Mouse (Mus musculus): Measurements from ENCODE around the gene Zfp692. TPM values are rescaled to one million over a fixed set of nuclear protein-coding genes. Genes with fewer than 3 reads are reported as not detected.

Gene Zfp692
- total RNA-seq (2021) = 10 to 100 TPM; 20.9 to 24.2 TPM

DNA sequence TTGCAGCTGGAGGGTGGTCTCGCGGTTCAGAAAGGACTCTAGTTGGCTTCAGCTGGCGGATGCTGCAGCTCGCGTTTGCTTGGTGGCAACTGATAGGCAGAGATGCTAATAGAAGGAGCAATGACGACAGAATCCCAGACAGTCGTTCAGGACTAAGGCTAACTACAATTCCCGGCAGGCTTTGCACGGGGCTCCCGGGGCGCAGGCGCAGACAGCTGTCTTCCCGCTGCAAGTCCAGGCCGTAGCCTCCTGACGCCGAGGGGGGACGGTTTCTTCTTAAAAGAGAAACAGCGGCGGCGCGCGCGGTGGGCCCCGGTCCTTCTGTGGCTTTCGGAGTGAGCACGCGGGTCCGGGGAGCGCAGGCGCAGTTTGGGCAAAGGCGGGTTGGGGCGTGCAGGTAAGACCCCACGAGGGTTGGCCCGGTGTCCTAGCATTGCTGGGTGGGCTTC, at the start of gene Zfp692:
Gene Zfp692, plus strand, starts transcription at position 210 of the 449 bp plus-strand sequence.
- DNase-seq (ENCODE audit: low spot score in 2 of 2) = peak; percentile 96 to 99
- intact Hi-C loops (cut with DNase I) = no loop called here

DNA sequence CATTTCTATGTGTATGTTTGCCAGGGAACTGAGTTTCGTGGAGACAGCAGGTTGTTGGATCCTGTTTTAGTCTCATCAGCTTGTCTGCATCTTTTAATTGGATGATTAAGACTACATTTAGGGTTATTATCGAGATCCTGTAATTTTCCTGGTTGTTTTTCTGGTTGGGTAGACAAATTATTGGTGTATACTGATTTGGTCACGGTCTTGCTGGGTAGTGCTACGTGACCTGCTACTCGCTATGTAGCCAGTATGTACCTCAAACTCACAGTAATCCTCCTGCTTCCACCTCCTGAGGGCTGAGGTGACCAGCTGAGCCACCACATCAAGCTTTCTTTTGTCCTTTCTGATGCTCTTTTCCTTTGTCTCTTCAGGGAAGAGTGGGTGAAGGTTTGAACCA, 49.1 kb upstream of the Zfp692 start:
- DNase-seq (ENCODE audit: low spot score in 2 of 2) = no peak
- intact Hi-C loops (cut with DNase I) = no loop called here

DNA sequence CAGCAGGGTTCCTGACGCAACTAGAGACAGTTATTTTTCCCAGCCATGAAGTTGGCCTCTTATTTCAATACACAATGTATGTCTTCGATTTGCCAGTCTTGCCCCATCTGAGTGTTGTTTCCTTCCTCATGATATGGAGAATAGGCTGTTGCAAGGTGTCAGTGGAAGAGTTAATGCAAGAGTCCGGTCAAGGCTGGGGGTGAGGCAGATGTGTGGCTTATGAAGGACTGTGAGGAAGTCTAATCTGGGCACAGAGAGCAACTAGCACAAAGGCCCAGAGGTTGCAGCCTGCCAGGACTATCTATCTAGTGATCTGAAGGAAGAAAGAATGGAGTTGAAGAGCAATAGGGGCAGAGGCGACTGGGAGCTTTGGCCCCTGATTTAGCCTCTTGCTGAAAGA, 46.7 kb upstream of the Zfp692 start:
- no peak for DNase-seq (ENCODE audit: low spot score in 2 of 2)

DNA sequence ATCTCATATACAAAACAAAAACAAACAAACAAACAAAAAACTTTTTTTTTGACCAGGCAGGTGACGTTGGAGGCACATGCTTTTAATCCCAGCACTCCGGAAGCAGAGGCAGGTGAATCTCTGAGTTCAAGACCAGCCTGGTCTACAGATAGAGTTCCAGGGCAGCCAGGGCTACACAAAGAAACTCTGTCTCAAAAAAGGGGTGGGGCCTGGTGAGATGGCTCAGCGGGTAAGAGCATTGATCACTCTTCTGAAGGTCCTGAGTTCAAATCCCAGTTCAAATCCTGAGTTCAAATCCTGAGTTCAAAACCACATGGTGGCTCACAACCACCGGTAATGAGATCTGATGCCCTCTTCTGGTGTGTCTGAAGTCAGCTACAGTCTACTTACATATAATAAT, 45.0 kb upstream of the Zfp692 start:
- intact Hi-C loops (cut with DNase I) = no loop called here
- no peak for DNase-seq (ENCODE audit: low spot score in 2 of 2)

More for the DNA sequence above, 46.7 kb upstream of the Zfp692 start:
- intact Hi-C loops (cut with DNase I) = no loop called here

DNA sequence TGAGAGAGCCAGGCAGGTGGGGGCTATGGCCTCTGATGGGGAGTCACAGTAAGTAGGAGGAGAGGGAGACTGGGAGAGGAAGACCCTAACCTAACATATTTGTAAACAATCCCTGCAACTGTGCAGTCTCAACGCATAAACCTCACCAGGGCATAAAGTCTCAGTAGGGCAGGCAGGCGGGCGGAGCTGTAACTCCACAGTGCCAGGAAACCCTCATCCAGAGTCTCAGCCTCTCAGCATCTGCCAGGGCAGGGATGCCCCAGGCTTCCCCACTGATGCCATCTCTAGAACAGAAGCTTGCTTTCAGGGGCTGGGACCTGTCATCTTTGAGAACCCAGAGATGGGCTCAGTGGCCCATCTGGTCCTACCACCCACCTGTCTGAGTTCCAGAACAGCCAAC, 44.5 kb upstream of the Zfp692 start:
- no peak for DNase-seq (ENCODE audit: low spot score in 2 of 2)
- intact Hi-C loops (cut with DNase I) = no loop called here

DNA sequence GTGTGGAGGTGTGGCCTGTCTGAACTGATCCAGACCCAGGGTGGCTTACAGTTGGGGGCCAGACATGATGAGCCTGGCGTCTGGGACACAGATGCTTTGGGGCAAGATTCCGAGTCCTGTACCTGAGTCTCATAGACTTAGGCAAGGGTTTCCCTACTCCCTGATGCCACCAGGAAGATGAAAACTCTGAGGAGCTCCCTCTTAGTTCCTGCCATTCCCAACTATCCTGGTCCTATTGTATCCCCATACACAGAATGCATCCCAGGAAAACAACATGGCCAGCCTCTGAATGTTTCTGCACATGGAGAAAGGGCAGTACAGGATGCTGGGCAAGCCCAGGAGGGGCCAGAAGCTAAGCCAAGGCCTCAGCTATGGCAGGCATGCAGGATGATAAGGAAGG, 43.4 kb upstream of the Zfp692 start:
- DNase-seq (ENCODE audit: low spot score in 2 of 2) = no peak
- intact Hi-C loops (cut with DNase I) = no loop called here

DNA sequence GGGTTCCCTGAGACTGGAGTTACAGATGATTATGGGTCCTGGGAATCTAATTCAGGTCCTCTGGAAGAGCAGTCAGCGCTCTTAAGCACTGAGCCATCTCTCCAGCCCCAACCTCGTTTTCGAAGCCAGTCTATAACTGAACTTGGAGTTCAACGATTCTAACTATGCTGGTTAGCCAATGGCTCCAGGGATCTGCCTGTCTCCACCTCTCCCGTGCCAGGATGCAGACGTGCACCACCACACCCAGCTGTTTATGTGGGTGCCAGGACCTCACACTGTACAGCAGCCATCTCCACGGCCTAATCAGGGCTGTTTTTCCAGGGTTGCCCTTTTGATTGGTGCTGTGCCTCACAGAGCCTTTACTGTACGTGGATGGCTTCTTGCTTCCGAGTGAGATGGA, 42.3 kb upstream of the Zfp692 start:
- intact Hi-C loops (cut with DNase I) = no loop called here
- DNase-seq (ENCODE audit: low spot score in 2 of 2) = no peak

DNA sequence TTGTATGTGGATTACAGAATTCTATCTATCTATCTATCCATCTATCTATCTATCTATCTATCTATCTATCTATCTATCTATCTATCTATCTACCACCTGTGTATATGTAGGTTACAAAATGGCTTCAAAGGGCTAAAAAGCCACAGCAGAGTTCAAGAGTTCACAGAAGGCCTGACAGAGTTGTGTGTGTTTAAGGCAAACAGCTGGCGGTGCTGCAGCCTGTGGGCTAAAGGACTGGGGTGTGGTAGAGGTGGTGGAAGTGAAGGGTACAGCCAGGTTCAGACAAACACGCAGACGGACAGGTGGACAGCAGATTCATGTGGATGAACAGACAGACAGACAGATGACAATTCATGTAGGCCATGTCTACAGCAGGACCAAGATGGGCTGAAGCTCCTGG, 38.6 kb upstream of the Zfp692 start:
- no peak for DNase-seq (ENCODE audit: low spot score in 2 of 2)
- intact Hi-C loops (cut with DNase I) = no loop called here

DNA sequence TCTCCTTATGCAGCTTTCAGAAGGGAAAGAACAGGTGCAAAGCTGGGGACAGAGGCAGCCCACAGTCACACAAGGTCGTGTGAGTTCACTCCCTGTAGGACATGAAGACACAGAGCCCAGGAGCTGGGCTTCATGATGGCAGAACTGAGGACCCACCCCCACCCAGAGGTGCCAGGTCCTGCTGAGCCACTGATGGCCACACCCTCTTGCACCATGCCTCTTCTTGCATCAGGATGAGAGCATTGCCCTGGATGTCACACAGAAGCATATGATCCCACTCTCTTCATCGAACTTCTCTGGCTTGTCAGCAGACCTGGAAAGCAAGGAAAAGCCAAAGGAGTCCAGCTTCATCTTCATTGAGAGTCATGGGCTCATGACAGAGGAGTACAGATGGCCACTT, 32.3 kb upstream of the Zfp692 start, which contains the start of gene 4930438A08Rik:
Gene 4930438A08Rik, plus strand, starts transcription at position 228 of the 400 bp plus-strand sequence.
- no peak for DNase-seq (ENCODE audit: low spot score in 2 of 2)
- intact Hi-C loops (cut with DNase I) = loop anchor here (10.0 kb wide), 1 partner anchor 210 kb away; no protein-coding TSS in a partner anchor

DNA sequence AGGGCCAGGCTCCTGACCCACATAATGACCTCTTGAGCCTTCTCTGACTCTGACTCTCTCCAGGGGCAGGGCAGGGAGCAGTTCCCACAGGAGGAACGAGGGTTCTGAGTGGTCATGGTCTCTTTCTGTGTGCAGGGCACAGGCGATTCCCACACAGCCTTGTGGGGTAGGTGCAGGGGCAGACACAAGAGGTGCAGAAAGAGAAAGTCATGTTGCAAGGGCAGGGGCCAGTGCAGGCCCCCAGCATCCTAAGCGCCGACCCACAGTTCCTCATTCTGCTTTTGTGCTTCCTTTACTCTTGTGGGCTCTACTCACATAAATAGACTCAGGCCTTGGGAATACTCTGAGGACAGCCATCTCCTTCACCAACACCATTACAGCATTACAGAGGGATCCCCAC, 31.1 kb upstream of the Zfp692 start:
- no peak for DNase-seq (ENCODE audit: low spot score in 2 of 2)
- intact Hi-C loops (cut with DNase I) = loop anchor here (10.0 kb wide), 1 partner anchor 209 kb away; no protein-coding TSS in a partner anchor

DNA sequence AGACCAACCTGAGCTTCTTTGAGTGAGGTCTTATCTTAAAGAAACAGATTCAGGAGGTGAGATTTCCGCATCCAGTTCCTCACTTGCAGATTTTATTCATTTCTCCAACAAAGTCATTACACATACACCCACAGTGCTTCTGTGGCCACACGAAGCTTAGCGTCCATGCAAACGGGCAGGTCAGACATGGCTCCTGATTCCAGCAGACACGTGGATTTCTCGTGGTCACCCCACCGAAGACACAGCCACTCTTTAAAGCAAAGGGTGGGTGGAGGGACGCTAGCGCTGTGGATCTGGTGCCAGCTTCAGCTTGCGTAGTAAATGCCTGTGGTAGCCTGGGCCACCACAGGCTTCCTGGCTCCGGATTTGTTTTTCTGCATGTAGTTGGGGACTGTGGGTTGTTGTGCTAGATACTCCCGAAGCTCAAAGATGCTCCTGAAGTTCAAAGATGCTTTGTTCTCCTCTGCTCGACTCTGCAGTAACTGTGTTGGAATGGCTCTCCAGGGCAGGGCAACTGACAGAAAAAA, 24.8 kb upstream of the Zfp692 start:
- no peak for DNase-seq (ENCODE audit: low spot score in 2 of 2)
- intact Hi-C loops (cut with DNase I) = loop anchor here (10.0 kb wide), 1 partner anchor 333 kb away; the partner anchor contains the start of gene 2210407C18Rik

DNA sequence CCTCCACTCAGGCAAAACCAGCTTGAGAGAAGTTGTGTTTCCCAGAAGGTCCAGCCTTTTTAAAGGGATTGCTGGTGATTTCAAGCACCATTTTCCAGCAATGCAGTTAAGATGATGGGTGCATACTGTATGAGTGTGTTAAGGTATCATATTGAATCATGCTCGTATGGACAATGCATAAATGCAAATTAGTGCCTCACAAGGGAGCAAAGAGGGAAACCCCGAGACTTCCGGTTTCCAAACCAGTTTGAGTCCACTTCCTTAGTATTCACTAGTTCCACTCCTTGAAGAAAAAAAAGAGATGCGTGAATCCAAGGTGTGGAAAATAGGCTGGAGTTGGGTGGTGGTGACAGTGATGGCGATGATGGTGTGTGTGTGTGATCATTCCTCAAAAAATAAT, 24.4 kb upstream of the Zfp692 start:
- intact Hi-C loops (cut with DNase I) = loop anchor here (10.0 kb wide), 1 partner anchor 332 kb away; the partner anchor contains the start of gene 2210407C18Rik

DNA sequence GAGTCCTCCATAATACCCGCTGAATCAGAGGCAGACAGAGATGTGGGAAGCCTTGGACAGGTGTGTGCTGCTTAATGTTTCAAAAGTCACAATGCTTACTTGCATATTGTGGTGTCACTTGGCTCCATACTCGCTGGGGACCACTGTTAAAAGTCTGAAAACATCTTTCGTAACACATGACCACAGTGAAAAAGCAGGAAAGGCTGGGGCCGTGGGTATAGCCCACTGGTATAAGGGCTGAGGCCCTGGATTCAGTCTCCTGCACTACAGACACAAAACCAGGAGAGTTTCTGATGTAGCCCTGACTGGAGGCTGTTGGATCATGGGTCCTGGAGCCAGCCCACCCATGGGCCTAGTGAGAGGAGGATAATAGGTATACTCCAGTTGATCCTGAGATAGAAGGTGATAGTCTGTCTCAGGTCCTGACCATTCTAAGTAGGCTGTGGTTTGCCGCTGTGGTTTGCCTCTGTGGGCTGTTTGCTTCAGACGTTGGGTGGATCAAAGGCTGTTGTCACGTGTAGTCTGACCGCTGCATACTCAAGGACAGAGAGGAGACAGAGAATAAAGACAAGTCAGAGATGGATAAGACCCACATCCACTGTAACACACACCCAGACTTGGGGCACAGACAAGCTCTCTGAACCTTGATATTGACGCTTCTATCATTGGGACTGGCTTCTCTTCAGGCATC, 16.7 kb upstream of the Zfp692 start:
- DNase-seq (ENCODE audit: low spot score in 2 of 2) = no peak
- intact Hi-C loops (cut with DNase I) = loop anchor here (10.0 kb wide), 1 partner anchor 325 kb away; the partner anchor contains the start of gene 2210407C18Rik

More for the DNA sequence above, 24.4 kb upstream of the Zfp692 start:
- no peak for DNase-seq (ENCODE audit: low spot score in 2 of 2)

DNA sequence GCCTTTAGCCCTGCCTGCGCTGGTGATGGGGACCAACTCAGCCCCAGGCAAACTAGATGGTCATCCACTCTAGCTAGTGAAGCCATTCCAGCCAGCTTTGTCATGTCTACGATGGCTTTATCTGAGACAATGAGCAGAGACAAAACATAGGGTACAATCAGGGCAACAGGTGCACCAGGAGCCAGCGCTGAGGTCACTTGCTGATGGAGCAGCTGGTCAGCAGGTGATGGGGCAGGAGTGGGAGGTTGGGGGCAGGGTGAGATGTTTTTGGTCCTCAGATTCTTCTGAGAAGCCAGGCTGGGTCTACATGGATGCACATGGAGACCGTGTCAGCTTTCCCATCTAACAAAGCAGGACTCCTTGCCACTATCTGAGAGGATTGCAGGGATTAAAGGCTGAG, 16.1 kb upstream of the Zfp692 start:
- DNase-seq (ENCODE audit: low spot score in 2 of 2) = no peak
- intact Hi-C loops (cut with DNase I) = no loop called here

DNA sequence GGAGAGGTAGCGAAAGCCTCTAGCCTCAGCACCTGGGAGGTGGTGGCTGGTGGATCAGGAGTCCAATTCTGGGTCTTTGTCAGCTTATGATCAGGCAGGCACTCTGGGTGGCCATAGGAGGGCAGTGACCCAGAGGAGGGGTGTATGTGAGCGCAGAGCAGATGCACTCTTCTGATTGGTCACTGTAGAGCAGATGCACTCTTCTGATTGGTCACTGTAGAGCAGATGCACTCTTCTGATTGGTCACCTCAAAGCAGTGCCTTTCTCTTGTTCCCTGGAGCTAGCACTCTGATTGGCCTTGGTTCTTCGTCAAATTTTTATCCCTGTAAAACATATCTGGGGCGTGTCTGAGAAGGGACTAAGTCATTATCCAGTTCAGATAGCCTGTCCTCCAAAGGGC, 14.1 kb upstream of the Zfp692 start:
- intact Hi-C loops (cut with DNase I) = no loop called here
- DNase-seq (ENCODE audit: low spot score in 2 of 2) = no peak

DNA sequence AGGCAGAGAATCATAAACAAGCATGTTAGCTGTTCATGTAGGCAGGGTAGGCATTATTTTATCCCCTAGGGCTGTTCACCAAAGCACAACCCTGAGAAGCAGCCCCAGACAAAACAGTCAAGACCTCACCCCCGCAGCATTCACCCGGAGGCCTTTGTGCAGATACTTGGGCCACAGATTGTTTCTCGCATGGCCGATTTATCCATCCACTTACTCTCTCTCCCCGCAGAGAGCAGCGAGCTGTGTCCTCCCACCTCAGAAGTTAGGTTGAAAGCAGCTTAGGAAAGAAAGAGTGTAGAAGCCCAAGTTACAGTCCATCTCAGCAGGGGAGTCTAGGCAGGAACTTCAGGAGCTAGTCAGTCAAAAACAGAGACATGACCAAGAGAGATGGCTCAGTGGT, 9.5 kb upstream of the Zfp692 start:
- DNase-seq (ENCODE audit: low spot score in 2 of 2) = no peak
- intact Hi-C loops (cut with DNase I) = no loop called here

DNA sequence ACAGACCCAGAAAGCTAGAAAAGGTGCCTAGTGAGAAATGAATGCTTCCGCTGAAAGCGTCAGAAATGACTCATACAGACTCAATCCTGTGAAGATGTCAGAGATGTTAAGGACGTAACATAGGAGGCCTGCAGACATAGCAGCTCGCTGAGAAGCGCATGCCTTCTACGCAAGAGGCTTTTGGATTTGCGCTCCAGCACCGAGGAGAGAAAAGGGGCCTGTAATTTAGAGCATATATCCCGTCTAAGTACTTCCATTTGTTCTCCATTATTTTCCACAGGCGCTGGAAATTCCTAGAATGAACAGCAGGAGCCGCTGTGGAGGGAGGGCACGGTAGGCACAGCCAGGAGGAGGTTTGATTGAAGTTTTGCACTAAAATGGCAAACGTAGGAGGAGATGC, 5.8 kb upstream of the Zfp692 start:
- intact Hi-C loops (cut with DNase I) = loop anchor here (2.0 to 5.0 kb wide), 3 partner anchors 124 to 199 kb away; partner anchors contain the start of gene Cnot8
- peak; percentile 66 to 84 for DNase-seq (ENCODE audit: low spot score in 2 of 2)

DNA sequence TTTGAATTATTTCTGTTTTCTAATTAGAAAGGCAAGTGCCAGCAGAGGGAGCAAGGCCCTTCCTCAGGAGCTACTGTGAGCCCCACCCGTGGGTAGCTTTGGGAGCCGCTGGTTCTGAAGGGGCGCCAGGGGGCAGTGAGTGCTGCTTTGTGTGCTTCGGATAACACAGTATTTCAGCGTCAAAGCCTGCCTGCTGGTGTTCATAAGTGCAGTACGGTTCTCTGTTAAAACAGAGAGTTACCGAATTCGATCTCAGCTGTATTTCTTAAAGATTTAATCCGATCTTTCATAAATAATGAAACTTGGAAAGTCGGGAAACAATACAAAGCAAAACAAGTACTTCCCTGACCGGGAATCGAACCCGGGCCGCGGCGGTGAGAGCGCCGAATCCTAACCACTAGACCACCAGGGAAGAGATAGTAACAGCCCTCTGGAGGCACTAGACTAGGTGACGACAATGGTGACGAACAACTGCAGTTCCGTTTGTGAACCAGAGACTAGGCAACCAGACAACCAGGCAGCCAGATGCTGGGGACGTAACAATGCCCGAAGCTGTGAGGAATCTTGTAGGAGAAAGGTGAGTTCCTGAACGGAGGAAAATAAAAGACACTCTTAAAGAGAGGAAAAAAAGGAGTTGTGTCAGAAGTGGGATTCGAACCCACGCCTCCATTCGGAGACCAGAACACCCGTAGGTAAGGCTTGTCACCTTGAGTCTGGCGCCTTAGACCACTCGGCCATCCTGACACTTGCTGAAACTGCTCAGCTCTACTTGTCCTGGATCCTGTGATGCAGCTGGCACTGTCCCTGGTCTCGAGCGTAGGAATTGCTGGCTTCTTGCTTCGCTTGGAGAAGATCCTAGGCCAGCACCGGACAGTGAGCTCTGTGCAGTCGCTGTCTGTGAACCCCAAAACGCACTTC, 4.8 kb upstream of the Zfp692 start:
- DNase-seq (ENCODE audit: low spot score in 2 of 2) = peak; percentile 99
- intact Hi-C loops (cut with DNase I) = loop anchor here (2.0 to 5.0 kb wide), 4 partner anchors 125 to 339 kb away; partner anchors contain the start of gene Cnot8

DNA sequence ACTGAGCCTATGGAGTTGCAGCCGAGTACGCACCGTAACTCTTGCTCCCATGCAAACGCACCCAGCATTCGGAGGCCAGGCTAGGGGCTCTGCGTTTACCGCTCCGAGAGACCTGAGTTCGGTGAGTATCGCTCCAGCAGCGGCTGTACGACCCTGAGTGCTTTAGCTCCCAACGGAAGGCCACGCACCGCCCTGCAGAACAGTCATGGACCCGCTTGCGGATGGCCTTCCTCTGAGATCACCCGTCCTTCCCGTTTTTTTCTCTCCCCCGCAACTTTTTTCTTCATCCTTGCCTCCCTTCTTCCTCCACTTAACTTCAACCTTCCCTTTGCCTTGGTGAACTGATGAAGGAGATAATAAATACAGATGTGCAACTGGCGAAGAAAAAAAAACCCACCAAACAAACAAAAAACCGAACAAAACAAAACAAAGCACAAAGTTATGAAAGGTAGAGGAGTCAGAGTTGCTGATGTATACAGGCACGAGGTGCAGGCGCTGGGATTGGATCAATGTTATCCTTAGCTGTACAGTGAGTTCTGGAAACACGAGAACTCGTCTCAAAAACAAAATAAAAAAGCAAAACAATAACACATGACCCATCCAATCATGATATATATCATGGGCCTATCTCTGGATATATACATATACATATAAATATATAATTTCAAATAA, 4.0 kb upstream of the Zfp692 start:
- DNase-seq (ENCODE audit: low spot score in 2 of 2) = no peak

More for the DNA sequence above, 4.0 kb upstream of the Zfp692 start:
- intact Hi-C loops (cut with DNase I) = loop anchor here (2.0 to 5.0 kb wide), 3 partner anchors 126 to 340 kb away; partner anchors contain the start of gene Cnot8
